Mouse (Mus musculus) forebrain, embryonic 14.5 days (tissue): ENCODE measurements at regions not wholly inside any gene's neighbourhood (a gene's known extent, or its start where the extent isn't known, plus 50 kb on each side); places are given as distances from the start of the nearest gene placed in this dataset.

Experiments used
- ATAC-seq: fragments of 200-750 bp; cut with Nextera tagmentation; 2 replicates; pipeline ENCODE4 v1.8.0; 2017; ENCODE audit warnings: mild to moderate bottlenecking, moderate library complexity
- DNase-seq: peaks from one replicate; pipeline ENCODE4 v3.0.0-alpha.2; 2015; ENCODE audit warnings: low spot score
- H3K27ac ChIP-seq: fragments of 300-500 bp; sonication (generic); 2 replicates; pipeline ENCODE4 v1.5.1; 2014; ENCODE audit warnings: low read depth, mild to moderate bottlenecking, control low read depth, low read length, moderate library complexity
- H3K27me3 ChIP-seq: fragments of 300-500 bp; sonication (generic); replicated peaks from 2 replicates; pipeline ENCODE4 v1.6.1; 2014; ENCODE audit warnings: low read length, control low read depth, mixed read lengths; ENCODE audit not compliant: control insufficient read depth, insufficient read depth
- H3K36me3 ChIP-seq: fragments of 300-500 bp; sonication (generic); 2 replicates; pipeline ENCODE4 v1.6.1; 2014; ENCODE audit warnings: low read length, control low read depth; ENCODE audit not compliant: control insufficient read depth, insufficient read depth
- H3K4me1 ChIP-seq: fragments of 300-500 bp; sonication (generic); 2 replicates; pipeline ENCODE4 v1.6.1; 2014; ENCODE audit warnings: antibody characterized with exemption, low read length, control low read depth; ENCODE audit not compliant: control insufficient read depth, insufficient read depth
- H3K4me2 ChIP-seq: fragments of 300-500 bp; sonication (generic); 2 replicates; pipeline ENCODE4 v1.6.1; 2014; ENCODE audit warnings: mild to moderate bottlenecking, control low read depth, low read length
- H3K4me3 ChIP-seq: fragments of 300-500 bp; sonication (generic); 2 replicates; pipeline ENCODE4 v1.5.1; 2014; ENCODE audit warnings: low read depth, low read length, control low read depth
- H3K9ac ChIP-seq: fragments of 300-500 bp; sonication (generic); 2 replicates; pipeline ENCODE4 v1.6.1; 2014; ENCODE audit warnings: mild to moderate bottlenecking, low read length, control low read depth, moderate library complexity
- H3K9me3 ChIP-seq: fragments of 300-500 bp; sonication (generic); replicated peaks from 2 replicates; pipeline ENCODE4 v1.6.1; 2016; ENCODE audit warnings: low read length, control low read depth, mixed read lengths; ENCODE audit not compliant: control insufficient read depth
- WGBS: fragments of 180-500 bp; shearing (Covaris S2); extraction: QIAGEN DNeasy Blood & Tissue Kit; methylation state at CpG from one replicate; pipeline ENCODE4 v1.1.7; 2014; 5-methylcytosine and 5-hydroxymethylcytosine counted together

- H3K4me2 ChIP-seq = no peak overlapping the region
- H3K4me3 ChIP-seq = no peak overlapping the region
- no peak overlapping the region for H3K27ac ChIP-seq
- no peaks in the 10 kb centered on the region for H3K27me3 ChIP-seq
- ATAC-seq (peak; percentile 92), DNase-seq (peak; percentile 78)
- H3K4me1 ChIP-seq = peaks cover 3% of the 10 kb centered on the region; the same call in 1 of the 2 replicates
- H3K9ac ChIP-seq = no peak overlapping the region
- H3K9me3 ChIP-seq = no peaks in the 10 kb centered on the region
- H3K36me3 ChIP-seq = no peaks in the 10 kb centered on the region
Measured at GRCm38 (mm10) chr8:30648497-30648896, 2780.0 kb upstream of the 5930422O12Rik start.

GRCm38 (mm10) chr8:30655749-30656241, 2772.7 kb upstream of the 5930422O12Rik start:
- Histone ChIP-seq H3K9ac (no peak overlapping the region), H3K9me3 (no peaks in the 10 kb centered on the region), H3K27me3 (no peaks in the 10 kb centered on the region), H3K36me3 (no peaks in the 10 kb centered on the region), H3K4me3 (no peak overlapping the region), H3K4me1 (no peaks in the 10 kb centered on the region), H3K27ac (no peak overlapping the region), H3K4me2 (no peak overlapping the region)
- ATAC-seq (peak; percentile 50; the same call in 1 of the 2 replicates), DNase-seq (peak; percentile 8)
- WGBS = 63% methylated on average over 10 of the region's 10 CpGs

GRCm38 (mm10) chr8:30661261-30661660, 2767.2 kb upstream of the 5930422O12Rik start:
- WGBS = 73% methylated on average over 2 of the region's 2 CpGs
- Histone ChIP-seq H3K4me3 (no peak overlapping the region), H3K27ac (no peak overlapping the region), H3K9ac (no peak overlapping the region), H3K36me3 (no peaks in the 10 kb centered on the region), H3K27me3 (no peaks in the 10 kb centered on the region), H3K4me2 (no peak overlapping the region), H3K4me1 (no peaks in the 10 kb centered on the region), H3K9me3 (no peaks in the 10 kb centered on the region)
- no peak for DNase-seq
- ATAC-seq = no peak

GRCm38 (mm10) chr8:30669451-30669850, 2759.1 kb upstream of the 5930422O12Rik start:
- WGBS = 45% methylated on average over 4 of the region's 4 CpGs
- H3K9ac ChIP-seq = no peak overlapping the region
- no peak overlapping the region for H3K27ac ChIP-seq
- no peaks in the 10 kb centered on the region for H3K4me1 ChIP-seq
- no peaks in the 10 kb centered on the region for H3K36me3 ChIP-seq
- DNase-seq (no peak), ATAC-seq (no peak)
- no peak overlapping the region for H3K4me2 ChIP-seq
- no peaks in the 10 kb centered on the region for H3K9me3 ChIP-seq
- no peak overlapping the region for H3K4me3 ChIP-seq
- H3K27me3 ChIP-seq = no peaks in the 10 kb centered on the region

GRCm38 (mm10) chr8:30677423-30677822, 2751.1 kb upstream of the 5930422O12Rik start:
- Histone ChIP-seq H3K27ac (no peak overlapping the region), H3K4me3 (no peak overlapping the region), H3K9me3 (no peaks in the 10 kb centered on the region), H3K4me1 (no peaks in the 10 kb centered on the region), H3K9ac (no peak overlapping the region), H3K4me2 (no peak overlapping the region), H3K36me3 (no peaks in the 10 kb centered on the region), H3K27me3 (no peaks in the 10 kb centered on the region)
- no peak for DNase-seq
- 74% methylated on average over 1 of the region's 1 CpGs for WGBS
- no peak for ATAC-seq

- DNase-seq (no peak), ATAC-seq (no peak)
- Histone ChIP-seq H3K36me3 (no peaks in the 10 kb centered on the region), H3K4me1 (no peaks in the 10 kb centered on the region), H3K9me3 (no peaks in the 10 kb centered on the region), H3K4me3 (no peak overlapping the region), H3K27ac (no peak overlapping the region), H3K27me3 (no peaks in the 10 kb centered on the region), H3K4me2 (no peak overlapping the region), H3K9ac (no peak overlapping the region)
- 31% methylated on average over 3 of the region's 3 CpGs for WGBS
Measured at GRCm38 (mm10) chr8:30682169-30682568, 2746.3 kb upstream of the 5930422O12Rik start.

GRCm38 (mm10) chr8:30686539-30686938, 2742.0 kb upstream of the 5930422O12Rik start:
- ATAC-seq (no peak), DNase-seq (no peak)
- Histone ChIP-seq H3K4me1 (no peaks in the 10 kb centered on the region), H3K27ac (no peak overlapping the region), H3K9me3 (no peaks in the 10 kb centered on the region), H3K4me3 (no peak overlapping the region), H3K27me3 (no peaks in the 10 kb centered on the region), H3K4me2 (no peak overlapping the region), H3K36me3 (no peaks in the 10 kb centered on the region), H3K9ac (no peak overlapping the region)
- 94% methylated on average over 3 of the region's 3 CpGs for WGBS

GRCm38 (mm10) chr8:30694126-30694525, 2734.4 kb upstream of the 5930422O12Rik start:
- Histone ChIP-seq H3K36me3 (no peaks in the 10 kb centered on the region), H3K27ac (no peak overlapping the region), H3K27me3 (no peaks in the 10 kb centered on the region), H3K9ac (no peak overlapping the region), H3K4me2 (no peak overlapping the region), H3K4me1 (no peaks in the 10 kb centered on the region), H3K4me3 (no peak overlapping the region), H3K9me3 (no peaks in the 10 kb centered on the region)
- no peak for DNase-seq
- ATAC-seq = no peak
- WGBS = 89% methylated on average over 3 of the region's 3 CpGs

GRCm38 (mm10) chr8:30716643-30717042, 2711.9 kb upstream of the 5930422O12Rik start:
- 97% methylated on average over 1 of the region's 1 CpGs for WGBS
- DNase-seq (no peak), ATAC-seq (no peak)
- H3K9me3 ChIP-seq = no peaks in the 10 kb centered on the region
- no peaks in the 10 kb centered on the region for H3K36me3 ChIP-seq
- H3K27ac ChIP-seq = no peak overlapping the region
- H3K4me1 ChIP-seq = no peaks in the 10 kb centered on the region
- no peak overlapping the region for H3K4me3 ChIP-seq
- H3K4me2 ChIP-seq = no peak overlapping the region
- H3K9ac ChIP-seq = no peak overlapping the region
- no peaks in the 10 kb centered on the region for H3K27me3 ChIP-seq
